Comparison of ENCODE assay signal across 27 mouse cellular contexts in the genomic region with DNA sequence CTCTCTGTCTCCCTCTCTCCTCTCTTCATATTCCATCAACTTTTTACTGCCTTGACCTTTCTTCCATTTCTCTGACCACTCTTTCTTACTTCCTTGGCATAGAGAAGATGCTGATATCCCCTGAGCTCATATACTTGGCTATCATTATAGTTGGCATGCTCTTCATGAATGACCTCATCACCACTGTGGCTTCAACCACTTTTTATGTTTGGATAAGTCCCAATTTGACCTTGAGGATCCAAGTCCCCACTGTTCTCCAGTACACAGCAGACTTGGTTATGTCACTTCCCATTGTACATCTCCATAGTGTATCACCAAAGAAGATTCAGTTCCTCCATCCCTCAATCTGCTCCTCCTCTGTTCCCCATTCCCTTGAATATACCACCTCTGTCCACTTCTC.
DNase-seq lines count a peak whose midpoint lies in the region; ATAC-seq and TF ChIP-seq lines count a peak whose summit lies in the region.
"Had no signal": no experiment of that assay in that cellular context is flagged by ENCODE, and none has a peak within 500 bp of the region (broad histone marks: within the 10 kb centered on the region; RNA-seq: fewer than 3 reads in every experiment).

No protein-coding gene starts in this region.

- H3K9ac ChIP-seq in heart, embryonic 11.5 days (ENCODE audit: low read depth, low read length) = no peak overlapping the region
- H3K9ac ChIP-seq: embryonic facial prominence, embryonic 13.5 days; embryonic facial prominence, embryonic 15.5 days; forebrain, embryonic 13.5 days; forebrain, embryonic 15.5 days; forebrain, postnatal 0 days had no signal

- no peak for ATAC-seq in heart, embryonic 11.5 days (replicated peaks; ENCODE audit: insufficient number of reproducible peaks, low FRiP score, low TSS enrichment)
- no peak for ATAC-seq in erythroid progenitor cell, adult 5-6 weeks (replicated peaks; ENCODE audit: low FRiP score, poor library complexity, severe bottlenecking)
- ATAC-seq: activated CD4-positive, CD25-positive, alpha-beta regulatory T cell, adult 4 months; CD4-positive, CD25-positive, alpha-beta regulatory T cell, adult 4 months; forebrain, embryonic 13.5 days; forebrain, embryonic 15.5 days; forebrain, postnatal 0 days; Patski had no signal

- no peak overlapping the region for H3K4me3 ChIP-seq in heart, embryonic 11.5 days (ENCODE audit: low read depth, low read length)
- H3K4me3 ChIP-seq in layer of hippocampus, adult 2 months = no peak overlapping the region
- H3K4me3 ChIP-seq: embryonic facial prominence, embryonic 13.5 days; embryonic facial prominence, embryonic 15.5 days; erythroblast, embryonic 14.5 days; forebrain, embryonic 13.5 days; forebrain, embryonic 15.5 days had no signal

- DNase-seq in heart, postnatal 10 days = peak; percentile 22 to 41
- DNase-seq in adipocyte (ENCODE audit: low spot score) = peak; percentile 4
- no peak for DNase-seq in layer of hippocampus, adult 2 months (ENCODE audit: low spot score in 2 of 2)
- DNase-seq: adrenal gland, adult 2 months; adrenal gland, postnatal 10 days; adrenal gland, postnatal 25 days; B cell, adult 2 months; cerebellum, adult 11 months; cerebellum, adult 18-20 months; cerebellum, adult 8-10 months; cerebellum, adult 9-11 months; cerebellum, postnatal 14 days; cerebellum, postnatal 36 days; embryo, embryonic 11 days; forebrain, postnatal 0 days had no signal

- H3K4me2 ChIP-seq in heart, embryonic 11.5 days = no peak overlapping the region
- H3K4me2 ChIP-seq: embryonic facial prominence, embryonic 13.5 days; embryonic facial prominence, embryonic 15.5 days; forebrain, embryonic 13.5 days; forebrain, embryonic 15.5 days had no signal

- intact Hi-C loops in heart, postnatal 10 days (cut with DNase I) = loop anchor here (2.0 kb wide), 1 partner anchor 71 kb away; no protein-coding TSS in a partner anchor

- no peaks in the 10 kb centered on the region for H3K36me3 ChIP-seq in heart, embryonic 11.5 days (ENCODE audit: control insufficient read depth, insufficient read depth, low read length)
- H3K36me3 ChIP-seq: embryonic facial prominence, embryonic 13.5 days; embryonic facial prominence, embryonic 15.5 days; forebrain, embryonic 15.5 days; G1E had no signal

- H3K27ac ChIP-seq in heart, embryonic 11.5 days (ENCODE audit: low read depth, low read length) = no peak overlapping the region
- no peak overlapping the region for H3K27ac ChIP-seq in layer of hippocampus, adult 2 months
- H3K27ac ChIP-seq: embryonic facial prominence, embryonic 13.5 days; embryonic facial prominence, embryonic 15.5 days; forebrain, embryonic 13.5 days; forebrain, embryonic 15.5 days had no signal

- no peaks in the 10 kb centered on the region for H3K4me1 ChIP-seq in heart, embryonic 11.5 days (ENCODE audit: control insufficient read depth, insufficient read depth, low read length)
- H3K4me1 ChIP-seq: embryonic facial prominence, embryonic 15.5 days; forebrain, embryonic 13.5 days; forebrain, embryonic 15.5 days had no signal

- no peak for TF ChIP-seq CTCF in layer of hippocampus, adult 2 months (conservative IDR thresholded peaks at IDR 0.05)

- no peaks in the 10 kb centered on the region for H3K9me3 ChIP-seq in heart, embryonic 11.5 days (replicated peaks; ENCODE audit: control insufficient read depth, low read length)
- H3K9me3 ChIP-seq: embryonic facial prominence, embryonic 13.5 days; embryonic facial prominence, embryonic 15.5 days; forebrain, embryonic 13.5 days; forebrain, embryonic 15.5 days had no signal

- H3K27me3 ChIP-seq in heart, embryonic 11.5 days (ENCODE audit: control insufficient read depth, insufficient read depth, low read length) = no peaks in the 10 kb centered on the region
- H3K27me3 ChIP-seq: CH12.LX; embryonic facial prominence, embryonic 13.5 days; embryonic facial prominence, embryonic 15.5 days; forebrain, embryonic 13.5 days; forebrain, embryonic 15.5 days; Patski had no signal

Comparison
In these comparisons a context has a peak if more than half of its experiments do, and no peak if none do; other contexts are left out.
1. DNase-seq: peak in heart, postnatal 10 days (2 of 2) and adipocyte (single experiment); none in layer of hippocampus, adult 2 months (0 of 2).